ENCODE assay signal across 9 mouse cellular contexts in the genomic region with DNA sequence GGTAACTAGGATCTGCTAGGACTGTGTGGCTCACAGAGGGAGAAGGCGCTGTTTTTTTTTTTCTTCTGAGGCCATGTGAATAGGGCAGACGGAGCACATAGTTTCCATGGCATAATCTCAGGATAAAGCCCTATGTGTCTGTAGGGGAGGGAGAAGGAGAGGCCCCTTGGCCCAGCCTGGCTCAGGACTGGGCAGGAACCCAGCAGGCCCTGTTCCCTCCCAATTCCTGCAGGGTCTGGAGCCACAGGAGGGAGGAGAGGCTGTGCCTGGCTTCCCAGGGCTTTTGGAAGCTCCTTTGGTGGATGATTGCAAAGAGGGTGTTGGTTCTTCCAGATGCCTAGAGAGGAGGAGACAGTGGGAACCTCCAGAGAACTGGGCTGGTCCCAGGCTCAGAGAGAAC. TPM values are rescaled to one million over a fixed set of nuclear protein-coding genes. Genes with fewer than 3 reads are reported as not detected.
DNase-seq lines count a peak whose midpoint lies in the region; ATAC-seq and TF ChIP-seq lines count a peak whose summit lies in the region.
"Had no signal": no experiment of that assay in that cellular context is flagged by ENCODE, and none has a peak within 500 bp of the region (broad histone marks: within the 10 kb centered on the region; RNA-seq: fewer than 3 reads in every experiment).

No protein-coding gene starts in this region.

- H3K4me3 ChIP-seq in liver, embryonic 12.5 days: no peak overlapping the region
- H3K4me3 ChIP-seq in liver, postnatal 0 days (ENCODE audit: low read depth, low read length): no peak overlapping the region
- no peak overlapping the region for H3K4me3 ChIP-seq in gastrocnemius, adult 2 months
- no peak overlapping the region for H3K4me3 ChIP-seq in hindbrain, embryonic 13.5 days
- H3K4me3 ChIP-seq in midbrain, embryonic 14.5 days (replicated peaks; ENCODE audit: low read depth, low read length): no peak overlapping the region
- H3K4me3 ChIP-seq: neural tube, embryonic 12.5 days had no signal

- 0 out of 2 replicates have a peak overlapping the region, but pooled peaks have one; percentile 6 for H3K27ac ChIP-seq in liver, embryonic 12.5 days
- no peak overlapping the region for H3K27ac ChIP-seq in liver, postnatal 0 days (ENCODE audit: low read depth)
- peak overlapping the region; percentile 51 for H3K27ac ChIP-seq in gastrocnemius, adult 2 months
- H3K27ac ChIP-seq in hindbrain, embryonic 13.5 days: peak overlapping the region; percentile 60
- H3K27ac ChIP-seq in midbrain, embryonic 14.5 days (replicated peaks; ENCODE audit: low read depth, low read length): 0 out of 2 replicates have a peak overlapping the region, but pooled peaks have one; percentile 5
- H3K27ac ChIP-seq: neural tube, embryonic 12.5 days had no signal

- H3K9me3 ChIP-seq in liver, embryonic 12.5 days (replicated peaks): no peaks in the 10 kb centered on the region
- H3K9me3 ChIP-seq in liver, postnatal 0 days (ENCODE audit: low read length): no peaks in the 10 kb centered on the region
- no peaks in the 10 kb centered on the region for H3K9me3 ChIP-seq in hindbrain, embryonic 13.5 days
- H3K9me3 ChIP-seq in midbrain, embryonic 14.5 days (ENCODE audit: control insufficient read depth, low read length): no peaks in the 10 kb centered on the region
- H3K9me3 ChIP-seq: neural tube, embryonic 12.5 days had no signal

- TF ChIP-seq CTCF in liver, postnatal 0 days (IDR thresholded peaks at IDR 0.05; ENCODE audit: low read depth): no peak
- TF ChIP-seq CTCF in gastrocnemius, adult 2 months (IDR thresholded peaks at IDR 0.05): no peak

- H3K9ac ChIP-seq in liver, embryonic 12.5 days: no peak overlapping the region
- H3K9ac ChIP-seq in liver, postnatal 0 days (replicated peaks): no peak overlapping the region
- H3K9ac ChIP-seq in hindbrain, embryonic 13.5 days: no peak overlapping the region
- H3K9ac ChIP-seq in midbrain, embryonic 14.5 days (replicated peaks; ENCODE audit: low read length): no peak overlapping the region
- H3K9ac ChIP-seq: neural tube, embryonic 12.5 days had no signal

- no peak overlapping the region for H3K4me2 ChIP-seq in liver, embryonic 12.5 days
- no peak overlapping the region for H3K4me2 ChIP-seq in liver, postnatal 0 days (ENCODE audit: low read depth, low read length)
- H3K4me2 ChIP-seq in hindbrain, embryonic 13.5 days: no peak overlapping the region
- H3K4me2 ChIP-seq in midbrain, embryonic 14.5 days (ENCODE audit: low read length): no peak overlapping the region
- H3K4me2 ChIP-seq: neural tube, embryonic 12.5 days had no signal

- WGBS in liver, embryonic 12.5 days (ENCODE audit: insufficient replicate concordance): 73% methylated on average over 2 of the region's 2 CpGs
- WGBS in liver, postnatal 0 days (ENCODE audit: insufficient replicate concordance): 77% methylated on average over 2 of the region's 2 CpGs
- 41% methylated on average over 2 of the region's 2 CpGs for WGBS in hindbrain, embryonic 13.5 days
- 25% methylated on average over 2 of the region's 2 CpGs for WGBS in midbrain, embryonic 14.5 days

- peaks cover 5% of the 10 kb centered on the region; the same call in 1 of the 2 replicates for H3K27me3 ChIP-seq in liver, embryonic 12.5 days (replicated peaks)
- H3K27me3 ChIP-seq in liver, postnatal 0 days (ENCODE audit: insufficient read depth, low read length): no peaks in the 10 kb centered on the region
- 0 out of 2 replicates have a peak, but pooled peaks cover 3% of the 10 kb centered on the region for H3K27me3 ChIP-seq in hindbrain, embryonic 13.5 days
- no peaks in the 10 kb centered on the region for H3K27me3 ChIP-seq in midbrain, embryonic 14.5 days (ENCODE audit: control insufficient read depth, insufficient read depth, low read length)
- H3K27me3 ChIP-seq: neural tube, embryonic 12.5 days had no signal

- intact Hi-C loops in gastrocnemius, adult 2 months (cut with DNase I): no loop called here

- ATAC-seq in liver, embryonic 12.5 days: no peak
- no peak for ATAC-seq in liver, postnatal 0 days
- peak; percentile 54; the same call in 1 of the 2 replicates for ATAC-seq in hindbrain, embryonic 13.5 days (ENCODE audit: low FRiP score)
- ATAC-seq in midbrain, embryonic 14.5 days (ENCODE audit: low FRiP score, low TSS enrichment): no peak; the same call in 1 of the 2 replicates

- DNase-seq in liver, postnatal 0 days: no peak
- peak; percentile 79 for DNase-seq in gastrocnemius, adult 2 months
- DNase-seq in midbrain, embryonic 14.5 days: peak; percentile 41
- DNase-seq in spleen, postnatal 4 days (ENCODE audit: low spot score in 2 of 2): no peak
- DNase-seq in thymus, postnatal 25 days: no peak
- no peak for DNase-seq in right cerebral cortex, postnatal 25 days

- no peak for TF ChIP-seq EP300 in liver, postnatal 0 days (IDR thresholded peaks at IDR 0.05; ENCODE audit: low read depth)

- no peaks in the 10 kb centered on the region for H3K36me3 ChIP-seq in liver, embryonic 12.5 days
- no peaks in the 10 kb centered on the region for H3K36me3 ChIP-seq in liver, postnatal 0 days (replicated peaks; ENCODE audit: insufficient read depth, low read length)
- H3K36me3 ChIP-seq in hindbrain, embryonic 13.5 days: no peaks in the 10 kb centered on the region
- no peaks in the 10 kb centered on the region for H3K36me3 ChIP-seq in midbrain, embryonic 14.5 days (ENCODE audit: control insufficient read depth, insufficient read depth, low read length)
- H3K36me3 ChIP-seq: neural tube, embryonic 12.5 days had no signal

- no peaks in the 10 kb centered on the region for H3K4me1 ChIP-seq in liver, embryonic 12.5 days
- no peaks in the 10 kb centered on the region for H3K4me1 ChIP-seq in liver, postnatal 0 days (ENCODE audit: insufficient read depth)
- peaks cover 19% of the 10 kb centered on the region for H3K4me1 ChIP-seq in hindbrain, embryonic 13.5 days (replicated peaks)
- no peaks in the 10 kb centered on the region for H3K4me1 ChIP-seq in midbrain, embryonic 14.5 days (ENCODE audit: control insufficient read depth, insufficient read depth, low read length)

RNA-seq across cellular contexts. Expression of a gene that starts 24.2 kb away (rescaled TPM):
- 3.2 and 3.3 TPM in 2 replicates for polyA plus RNA-seq in liver, embryonic 12.5 days (2016; fragmentation: Nextera tagmentation; extraction: Ambion mirVana)
- polyA plus RNA-seq in liver, postnatal 0 days (2015; fragmentation: Nextera tagmentation; extraction: Ambion mirVana): 3.3 and 3.7 TPM in 2 replicates
- 1 to 10 TPM; 5.3 to 6.1 TPM for total RNA-seq in gastrocnemius, adult 2 months (2021)
- 1.6 and 2.1 TPM in 2 replicates for polyA plus RNA-seq in hindbrain, embryonic 13.5 days (2015; fragmentation: Nextera tagmentation; extraction: Ambion mirVana)
- 0.20 and 1.1 TPM in 2 replicates for polyA plus RNA-seq in midbrain, embryonic 14.5 days (2014; fragmentation: Nextera tagmentation; extraction: Ambion mirVana)

Comparison
In these comparisons a context has a peak if more than half of its experiments do, and no peak if none do; other contexts are left out.
1. DNase-seq: peak in gastrocnemius, adult 2 months (single experiment) and midbrain, embryonic 14.5 days (single experiment); none in liver, postnatal 0 days (single experiment), spleen, postnatal 4 days (0 of 2), thymus, postnatal 25 days (single experiment) and right cerebral cortex, postnatal 25 days (single experiment).